Mouse (Mus musculus): ENCODE measurements around the gene Cd3d. TPM values are rescaled to one million over a fixed set of nuclear protein-coding genes. Genes with fewer than 3 reads are reported as not detected.

Cd3d gene
- total RNA-seq, 1 experiment from 2014 or later = 3.0 TPM

GRCm38 (mm10) chr9:44986976-44987375 lies 5.4 kb downstream of the Cd3d start:
- 0 out of 2 replicates have a peak, but pooled peaks have one; percentile 10 for ATAC-seq (replicated peaks; ENCODE audit: insufficient number of reproducible peaks, low FRiP score, low TSS enrichment, poor library complexity, severe bottlenecking)

- ATAC-seq (replicated peaks; ENCODE audit: insufficient number of reproducible peaks, low FRiP score, low TSS enrichment, poor library complexity, severe bottlenecking) = no peak
Measured at GRCm38 (mm10) chr9:44991821-44992220, 10.2 kb downstream of the Cd3d start.

GRCm38 (mm10) chr9:44992271-44992670 lies 10.7 kb downstream of the Cd3d start:
- ATAC-seq (replicated peaks; ENCODE audit: insufficient number of reproducible peaks, low FRiP score, low TSS enrichment, poor library complexity, severe bottlenecking) = no peak

GRCm38 (mm10) chr9:44993268-44993667 lies 11.7 kb downstream of the Cd3d start:
- ATAC-seq (replicated peaks; ENCODE audit: insufficient number of reproducible peaks, low FRiP score, low TSS enrichment, poor library complexity, severe bottlenecking) = no peak

GRCm38 (mm10) chr9:44994962-44995361 lies 13.4 kb downstream of the Cd3d start:
- no peak for ATAC-seq (replicated peaks; ENCODE audit: insufficient number of reproducible peaks, low FRiP score, low TSS enrichment, poor library complexity, severe bottlenecking)

GRCm38 (mm10) chr9:44996590-44996989 lies 15.0 kb downstream of the Cd3d start:
- no peak for ATAC-seq (replicated peaks; ENCODE audit: insufficient number of reproducible peaks, low FRiP score, low TSS enrichment, poor library complexity, severe bottlenecking)

GRCm38 (mm10) chr9:44998138-44998537 lies 16.6 kb downstream of the Cd3d start:
- ATAC-seq (replicated peaks; ENCODE audit: insufficient number of reproducible peaks, low FRiP score, low TSS enrichment, poor library complexity, severe bottlenecking) = 0 out of 2 replicates have a peak, but pooled peaks have one; percentile 31

- ATAC-seq (replicated peaks; ENCODE audit: insufficient number of reproducible peaks, low FRiP score, low TSS enrichment, poor library complexity, severe bottlenecking) = no peak
Measured at GRCm38 (mm10) chr9:44999171-44999570, 17.6 kb downstream of the Cd3d start.

GRCm38 (mm10) chr9:44999776-45000175 lies 18.2 kb downstream of the Cd3d start:
- ATAC-seq (replicated peaks; ENCODE audit: insufficient number of reproducible peaks, low FRiP score, low TSS enrichment, poor library complexity, severe bottlenecking) = no peak

- ATAC-seq (replicated peaks; ENCODE audit: insufficient number of reproducible peaks, low FRiP score, low TSS enrichment, poor library complexity, severe bottlenecking) = no peak
Measured at GRCm38 (mm10) chr9:45000249-45000648, 18.7 kb downstream of the Cd3d start.

GRCm38 (mm10) chr9:45007404-45007803 lies 25.8 kb downstream of the Cd3d start:
- no peak for ATAC-seq (replicated peaks; ENCODE audit: insufficient number of reproducible peaks, low FRiP score, low TSS enrichment, poor library complexity, severe bottlenecking)

- no peak for ATAC-seq (replicated peaks; ENCODE audit: insufficient number of reproducible peaks, low FRiP score, low TSS enrichment, poor library complexity, severe bottlenecking)
Measured at GRCm38 (mm10) chr9:45008342-45008741, 26.8 kb downstream of the Cd3d start.

GRCm38 (mm10) chr9:45009180-45010078 lies 27.8 kb downstream of the Cd3d start, which contains the start of gene Cd3e:
Gene Cd3e (minus strand): TSS chr9:45009627.
- no peak for ATAC-seq (replicated peaks; ENCODE audit: insufficient number of reproducible peaks, low FRiP score, low TSS enrichment, poor library complexity, severe bottlenecking)

- ATAC-seq (replicated peaks; ENCODE audit: insufficient number of reproducible peaks, low FRiP score, low TSS enrichment, poor library complexity, severe bottlenecking) = no peak
Measured at GRCm38 (mm10) chr9:45010461-45010860, 28.9 kb downstream of the Cd3d start.

- no peak for ATAC-seq (replicated peaks; ENCODE audit: insufficient number of reproducible peaks, low FRiP score, low TSS enrichment, poor library complexity, severe bottlenecking)
Measured at GRCm38 (mm10) chr9:45011291-45011690, 29.7 kb downstream of the Cd3d start.

- no peak for ATAC-seq (replicated peaks; ENCODE audit: insufficient number of reproducible peaks, low FRiP score, low TSS enrichment, poor library complexity, severe bottlenecking)
Measured at GRCm38 (mm10) chr9:45014879-45015278, 33.3 kb downstream of the Cd3d start.

- ATAC-seq (replicated peaks; ENCODE audit: insufficient number of reproducible peaks, low FRiP score, low TSS enrichment, poor library complexity, severe bottlenecking) = no peak
Measured at GRCm38 (mm10) chr9:45015841-45016240, 34.3 kb downstream of the Cd3d start.

- ATAC-seq (replicated peaks; ENCODE audit: insufficient number of reproducible peaks, low FRiP score, low TSS enrichment, poor library complexity, severe bottlenecking) = no peak
Measured at GRCm38 (mm10) chr9:45018031-45018430, 36.4 kb downstream of the Cd3d start.

GRCm38 (mm10) chr9:45022800-45023199 lies 41.2 kb downstream of the Cd3d start:
- ATAC-seq (replicated peaks; ENCODE audit: insufficient number of reproducible peaks, low FRiP score, low TSS enrichment, poor library complexity, severe bottlenecking) = peak; percentile 89

- ATAC-seq (replicated peaks; ENCODE audit: insufficient number of reproducible peaks, low FRiP score, low TSS enrichment, poor library complexity, severe bottlenecking) = no peak
Measured at GRCm38 (mm10) chr9:45023638-45024037, 42.1 kb downstream of the Cd3d start.
